Mouse (Mus musculus): ENCODE data around the gene Vgf.

GRCm38 (mm10) chr5:137073141-137073540 is 46.9 kb downstream of the Vgf start:
- TF ChIP-seq CTCF (IDR thresholded peaks at IDR 0.05; ENCODE audit: extremely low read depth, insufficient read length, insufficient replicate concordance, low read depth, low read length) (no peak), POLR2A (IDR thresholded peaks at IDR 0.05; ENCODE audit: low read depth, low read length) (no peak)

All from small intestine, adult 2 months (tissue).